Mouse (Mus musculus): ENCODE measurements at regions not wholly inside any gene's neighbourhood (a gene's known extent, or its start where the extent isn't known, plus 50 kb on each side); places are given as distances from the start of the nearest gene placed in this dataset.

DNA sequence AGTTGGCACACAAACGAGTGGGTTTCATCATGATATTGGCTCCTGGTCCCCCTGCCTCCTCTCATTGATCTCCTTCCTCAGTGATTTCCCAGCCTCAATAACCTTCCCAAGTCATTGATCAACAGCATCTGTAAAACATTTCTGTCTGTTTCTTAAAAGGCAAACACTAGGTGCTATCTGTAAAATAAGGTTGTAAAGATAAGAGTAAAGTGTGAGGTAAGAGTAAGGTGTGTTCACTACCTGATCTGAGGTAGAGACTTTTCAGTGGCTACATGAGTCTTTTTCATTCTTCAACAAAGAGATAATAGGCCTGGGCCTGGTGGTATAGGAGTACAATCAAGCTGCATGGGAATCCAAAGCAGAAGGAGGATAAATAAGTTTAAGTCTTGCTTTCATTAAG is 55.7 kb downstream of the Plk2 start:
- 74% methylated on average over 1 of the region's 1 CpGs for WGBS
- H3K27me3 ChIP-seq (ENCODE audit: poor library complexity, severe bottlenecking) = no peaks in the 10 kb centered on the region
- no peak overlapping the region for H3K27ac ChIP-seq
- no peak overlapping the region for H3K4me3 ChIP-seq
- H3K36me3 ChIP-seq (replicated peaks) = no peaks in the 10 kb centered on the region
- peaks cover 6% of the 10 kb centered on the region; the same call in 1 of the 2 replicates for H3K4me1 ChIP-seq
- no peaks in the 10 kb centered on the region for H3K9me3 ChIP-seq
- DNase-seq (ENCODE audit: extremely low spot score, low spot score) = no peak

DNA sequence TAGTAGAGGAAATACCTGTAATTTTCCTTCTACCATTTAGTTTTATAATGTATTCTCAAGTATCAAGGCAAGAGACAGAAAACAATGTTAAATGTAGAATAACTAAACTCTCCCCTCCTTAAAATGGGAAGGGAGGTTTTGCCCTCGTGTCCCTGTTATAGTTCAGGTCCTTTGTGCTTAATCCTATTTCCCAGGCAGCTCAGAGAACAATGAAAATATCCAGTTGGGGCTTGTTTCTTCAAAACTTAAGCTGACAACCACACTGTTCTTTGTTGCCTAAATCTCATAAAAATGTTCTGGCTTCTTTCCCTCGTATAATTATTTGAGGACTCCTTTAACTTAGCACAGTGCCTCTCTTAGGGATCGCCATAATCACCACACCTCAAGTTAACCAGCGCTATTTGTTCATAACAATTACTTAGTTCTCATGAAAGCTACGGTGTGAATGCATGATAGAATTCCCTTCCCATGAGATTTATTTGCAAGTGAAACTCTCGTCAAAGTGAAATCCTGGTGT is 57.2 kb downstream of the Plk2 start:
- WGBS = 55% methylated on average over 6 of the region's 6 CpGs
- H3K9me3 ChIP-seq = no peaks in the 10 kb centered on the region
- H3K4me3 ChIP-seq = no peak overlapping the region
- no peak for DNase-seq (ENCODE audit: extremely low spot score, low spot score)
- no peak overlapping the region for H3K27ac ChIP-seq
- H3K4me1 ChIP-seq = peaks cover 6% of the 10 kb centered on the region; the same call in 1 of the 2 replicates
- H3K36me3 ChIP-seq (replicated peaks) = no peaks in the 10 kb centered on the region
- no peaks in the 10 kb centered on the region for H3K27me3 ChIP-seq (ENCODE audit: poor library complexity, severe bottlenecking)

GRCm38 (mm10) chr13:110455085-110455484 is 60.2 kb downstream of the Plk2 start:
- Histone ChIP-seq H3K27me3 (ENCODE audit: poor library complexity, severe bottlenecking) (no peaks in the 10 kb centered on the region), H3K27ac (no peak overlapping the region), H3K4me3 (no peak overlapping the region), H3K9me3 (no peaks in the 10 kb centered on the region), H3K36me3 (replicated peaks) (no peaks in the 10 kb centered on the region), H3K4me1 (peaks cover 6% of the 10 kb centered on the region; the same call in 1 of the 2 replicates)
- WGBS = 87% methylated on average over 4 of the region's 4 CpGs
- DNase-seq (ENCODE audit: extremely low spot score, low spot score) = no peak

- Histone ChIP-seq H3K9me3 (no peaks in the 10 kb centered on the region), H3K27ac (no peak overlapping the region), H3K27me3 (ENCODE audit: poor library complexity, severe bottlenecking) (no peaks in the 10 kb centered on the region), H3K36me3 (replicated peaks) (no peaks in the 10 kb centered on the region), H3K4me3 (no peak overlapping the region), H3K4me1 (peaks cover 6% of the 10 kb centered on the region; the same call in 1 of the 2 replicates)
- WGBS = 86% methylated on average over 5 of the region's 5 CpGs
- DNase-seq (ENCODE audit: extremely low spot score, low spot score) = no peak
Measured at GRCm38 (mm10) chr13:110455569-110456196, 60.8 kb downstream of the Plk2 start.

GRCm38 (mm10) chr13:110458701-110459100 is 63.9 kb downstream of the Plk2 start:
- Histone ChIP-seq H3K4me3 (no peak overlapping the region), H3K4me1 (no peaks in the 10 kb centered on the region), H3K36me3 (replicated peaks) (no peaks in the 10 kb centered on the region), H3K9me3 (no peaks in the 10 kb centered on the region), H3K27ac (no peak overlapping the region), H3K27me3 (ENCODE audit: poor library complexity, severe bottlenecking) (no peaks in the 10 kb centered on the region)
- no peak for DNase-seq (ENCODE audit: extremely low spot score, low spot score)
- WGBS = 91% methylated on average over 4 of the region's 4 CpGs

DNA sequence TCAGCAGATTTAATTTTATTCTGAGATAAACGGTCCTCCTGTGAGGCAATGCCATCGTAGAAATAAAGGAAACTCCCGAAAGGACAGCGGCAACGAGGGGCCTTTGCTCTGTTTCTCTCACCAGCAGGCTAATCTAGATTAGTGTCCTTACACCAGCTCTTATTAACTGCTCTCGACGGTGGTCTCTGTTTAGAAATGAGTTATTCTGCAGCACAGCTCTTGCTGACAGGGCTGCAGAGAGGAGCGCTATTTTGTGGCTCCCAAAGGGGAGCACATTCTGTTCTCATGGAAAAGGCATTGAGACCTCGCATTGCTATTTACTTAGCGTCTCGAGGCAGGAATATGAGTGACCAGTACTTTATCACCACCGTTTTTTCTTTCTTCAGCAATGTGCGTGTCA is 66.7 kb downstream of the Plk2 start:
- no peaks in the 10 kb centered on the region for H3K9me3 ChIP-seq
- no peaks in the 10 kb centered on the region for H3K27me3 ChIP-seq (ENCODE audit: poor library complexity, severe bottlenecking)
- 83% methylated on average over 13 of the region's 13 CpGs for WGBS
- H3K27ac ChIP-seq = no peak overlapping the region
- H3K36me3 ChIP-seq (replicated peaks) = no peaks in the 10 kb centered on the region
- no peaks in the 10 kb centered on the region for H3K4me1 ChIP-seq
- DNase-seq (ENCODE audit: extremely low spot score, low spot score) = no peak
- H3K4me3 ChIP-seq = no peak overlapping the region

- H3K9me3 ChIP-seq = no peaks in the 10 kb centered on the region; the same call in 1 of the 2 replicates
- no peak overlapping the region for H3K27ac ChIP-seq
- H3K4me1 ChIP-seq = no peaks in the 10 kb centered on the region
- 70% methylated on average over 4 of the region's 4 CpGs for WGBS
- DNase-seq (ENCODE audit: extremely low spot score, low spot score) = no peak
- no peaks in the 10 kb centered on the region for H3K27me3 ChIP-seq (ENCODE audit: poor library complexity, severe bottlenecking)
- no peaks in the 10 kb centered on the region for H3K36me3 ChIP-seq (replicated peaks)
- H3K4me3 ChIP-seq = no peak overlapping the region
Measured at GRCm38 (mm10) chr13:110471526-110471925, 76.7 kb downstream of the Plk2 start.

GRCm38 (mm10) chr13:110477709-110478108 is 82.9 kb downstream of the Plk2 start:
- Histone ChIP-seq H3K4me1 (no peaks in the 10 kb centered on the region), H3K36me3 (replicated peaks) (no peaks in the 10 kb centered on the region), H3K4me3 (no peak overlapping the region), H3K9me3 (no peaks in the 10 kb centered on the region; the same call in 1 of the 2 replicates), H3K27me3 (ENCODE audit: poor library complexity, severe bottlenecking) (no peaks in the 10 kb centered on the region), H3K27ac (no peak overlapping the region)
- DNase-seq (ENCODE audit: extremely low spot score, low spot score) = no peak
- WGBS = 90% methylated on average over 5 of the region's 5 CpGs

- Histone ChIP-seq H3K27me3 (ENCODE audit: poor library complexity, severe bottlenecking) (no peaks in the 10 kb centered on the region), H3K27ac (no peak overlapping the region), H3K9me3 (no peaks in the 10 kb centered on the region), H3K4me3 (no peak overlapping the region), H3K4me1 (no peaks in the 10 kb centered on the region), H3K36me3 (replicated peaks) (no peaks in the 10 kb centered on the region)
- 92% methylated on average over 5 of the region's 6 CpGs for WGBS
- DNase-seq (ENCODE audit: extremely low spot score, low spot score) = no peak
Measured at GRCm38 (mm10) chr13:110484358-110484940, 89.6 kb downstream of the Plk2 start.

- no peaks in the 10 kb centered on the region for H3K36me3 ChIP-seq (replicated peaks)
- 100% methylated on average over 1 of the region's 1 CpGs for WGBS
- DNase-seq (ENCODE audit: extremely low spot score, low spot score) = no peak
- no peak overlapping the region for H3K27ac ChIP-seq
- H3K4me3 ChIP-seq = no peak overlapping the region
- H3K27me3 ChIP-seq (ENCODE audit: poor library complexity, severe bottlenecking) = no peaks in the 10 kb centered on the region
- H3K9me3 ChIP-seq = no peaks in the 10 kb centered on the region
- no peaks in the 10 kb centered on the region for H3K4me1 ChIP-seq
Measured at GRCm38 (mm10) chr13:110485515-110485914, 90.7 kb downstream of the Plk2 start.

- H3K4me3 ChIP-seq = no peak overlapping the region
- no peak overlapping the region for H3K27ac ChIP-seq
- no peaks in the 10 kb centered on the region for H3K36me3 ChIP-seq (replicated peaks)
- H3K4me1 ChIP-seq = peaks cover 14% of the 10 kb centered on the region
- no peak for DNase-seq (ENCODE audit: extremely low spot score, low spot score)
- H3K27me3 ChIP-seq (ENCODE audit: poor library complexity, severe bottlenecking) = no peaks in the 10 kb centered on the region
- no peaks in the 10 kb centered on the region for H3K9me3 ChIP-seq
- WGBS = 93% methylated on average over 2 of the region's 2 CpGs
Measured at GRCm38 (mm10) chr13:110490166-110490565, 95.3 kb downstream of the Plk2 start.

DNA sequence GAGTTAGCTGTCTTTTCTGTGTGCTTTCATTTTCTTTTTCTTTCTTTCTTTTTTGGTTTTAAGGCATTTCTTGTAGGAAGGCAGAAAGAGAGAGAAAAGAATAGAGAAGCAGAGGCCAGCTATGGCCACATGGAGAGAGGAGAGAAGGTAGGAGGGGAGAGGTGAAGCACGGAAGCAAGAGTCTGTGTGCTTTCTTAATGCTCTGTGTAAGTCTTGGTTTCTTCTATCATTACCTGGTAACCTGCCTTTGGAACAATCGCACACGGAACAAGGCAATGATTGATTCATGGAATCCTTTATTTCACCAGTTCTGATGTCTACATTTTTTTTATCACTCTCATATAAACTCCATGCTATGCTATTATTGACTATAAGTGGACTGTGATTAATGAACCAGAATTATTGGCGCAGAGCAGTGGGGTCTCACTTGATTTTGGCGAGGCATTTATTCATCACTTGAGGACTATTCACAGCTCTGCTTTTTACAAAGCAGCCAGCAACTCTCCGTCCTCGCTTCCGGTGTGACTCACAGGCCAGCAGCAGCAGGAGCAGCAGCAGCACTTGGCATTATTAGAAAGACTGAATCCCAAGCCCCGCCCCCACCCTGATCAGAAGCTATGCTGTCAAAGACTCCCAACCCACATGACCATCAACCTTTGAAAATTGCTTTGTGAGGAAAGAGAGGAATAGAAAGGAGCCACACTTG is 97.6 kb downstream of the Plk2 start:
- H3K4me3 ChIP-seq = no peak overlapping the region

DNA sequence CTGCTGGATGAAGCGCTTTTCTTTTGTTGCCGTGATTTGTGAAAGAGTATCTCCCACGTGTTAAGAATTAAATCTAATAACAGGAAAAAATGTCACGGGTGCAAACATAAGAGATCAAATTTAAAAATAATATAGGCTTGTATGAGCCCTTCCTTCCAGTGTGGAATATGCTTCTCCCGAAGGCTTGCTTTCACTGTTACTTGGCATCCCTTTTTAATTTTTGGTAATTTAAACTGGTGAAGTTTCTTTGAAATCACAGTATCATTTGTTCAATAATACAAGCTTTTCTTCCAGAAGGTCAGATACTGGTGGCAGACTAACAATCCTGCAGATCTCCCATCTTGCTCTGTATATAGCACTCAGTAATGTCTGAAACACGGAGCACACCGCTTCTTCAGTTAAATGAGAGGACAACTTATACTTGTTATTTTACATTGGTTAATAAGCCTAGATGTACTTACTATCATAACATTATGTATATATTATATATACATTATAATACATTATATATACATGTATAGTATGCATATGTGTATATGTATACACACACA is 98.2 kb downstream of the Plk2 start:
- no peaks in the 10 kb centered on the region for H3K9me3 ChIP-seq
- H3K4me1 ChIP-seq = peaks cover 14% of the 10 kb centered on the region
- 69% methylated on average over 7 of the region's 7 CpGs for WGBS
- no peak overlapping the region for H3K4me3 ChIP-seq
- no peaks in the 10 kb centered on the region for H3K27me3 ChIP-seq (ENCODE audit: poor library complexity, severe bottlenecking)
- no peaks in the 10 kb centered on the region for H3K36me3 ChIP-seq (replicated peaks)
- DNase-seq (ENCODE audit: extremely low spot score, low spot score) = no peak
- peak overlapping the region; percentile 56; the same call in 1 of the 2 replicates for H3K27ac ChIP-seq

More for the DNA sequence above, 97.6 kb downstream of the Plk2 start:
- H3K27ac ChIP-seq = peak overlapping the region; percentile 56; the same call in 1 of the 2 replicates
- peak; percentile 63 for DNase-seq (ENCODE audit: extremely low spot score, low spot score)
- no peaks in the 10 kb centered on the region for H3K9me3 ChIP-seq
- 48% methylated on average over 9 of the region's 9 CpGs for WGBS
- no peaks in the 10 kb centered on the region for H3K36me3 ChIP-seq (replicated peaks)
- no peaks in the 10 kb centered on the region for H3K27me3 ChIP-seq (ENCODE audit: poor library complexity, severe bottlenecking)
- peaks cover 14% of the 10 kb centered on the region for H3K4me1 ChIP-seq

Measured in forebrain, embryonic 10.5 days (tissue).